Mouse (Mus musculus): Measurements from ENCODE around the gene Gpatch8.
A peak's percentile ranks its signal among the peaks of the same experiment; 100 is the strongest.

Gpatch8 gene

DNA sequence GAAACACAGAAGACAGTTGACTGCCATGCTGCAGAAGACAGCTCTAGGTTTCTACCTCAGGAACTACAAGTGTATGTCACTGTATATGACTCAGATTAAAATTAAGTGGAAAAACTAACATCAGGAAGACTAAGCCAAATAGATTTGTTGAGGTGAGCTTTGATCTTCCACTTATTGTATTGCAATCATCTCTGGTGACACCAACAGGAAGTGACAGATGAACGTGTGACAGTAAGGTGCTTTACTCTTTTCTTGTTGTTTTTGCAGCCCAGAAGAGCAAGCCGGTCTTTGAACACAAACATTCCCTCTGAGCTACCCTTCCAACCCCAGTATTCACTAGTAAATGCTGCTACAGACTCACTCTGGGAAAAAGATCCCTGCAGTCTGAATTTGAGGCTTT, 59.5 kb downstream of the Gpatch8 start:
- DNase-seq (ENCODE audit: low spot score): no peak

DNA sequence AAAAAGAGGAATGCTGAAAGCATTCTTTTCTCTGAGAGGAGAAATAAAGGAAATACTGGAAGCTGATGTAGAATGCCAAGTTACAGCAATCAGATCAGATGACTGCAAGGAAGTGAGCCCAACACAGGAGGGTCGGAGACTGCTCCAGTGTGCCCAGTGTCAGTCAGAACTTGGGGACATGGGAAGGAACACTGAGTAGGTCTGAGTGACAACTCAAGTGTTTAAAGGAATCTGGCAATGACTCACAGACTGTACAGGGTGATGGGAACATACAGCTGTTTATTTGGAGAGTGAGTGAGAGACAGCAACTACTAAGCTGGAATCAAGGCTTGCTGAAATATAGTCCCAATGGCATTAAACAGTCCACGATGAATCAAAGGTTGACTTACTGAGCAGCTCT, 60.0 kb downstream of the Gpatch8 start:
- no peak for DNase-seq (ENCODE audit: low spot score)

DNA sequence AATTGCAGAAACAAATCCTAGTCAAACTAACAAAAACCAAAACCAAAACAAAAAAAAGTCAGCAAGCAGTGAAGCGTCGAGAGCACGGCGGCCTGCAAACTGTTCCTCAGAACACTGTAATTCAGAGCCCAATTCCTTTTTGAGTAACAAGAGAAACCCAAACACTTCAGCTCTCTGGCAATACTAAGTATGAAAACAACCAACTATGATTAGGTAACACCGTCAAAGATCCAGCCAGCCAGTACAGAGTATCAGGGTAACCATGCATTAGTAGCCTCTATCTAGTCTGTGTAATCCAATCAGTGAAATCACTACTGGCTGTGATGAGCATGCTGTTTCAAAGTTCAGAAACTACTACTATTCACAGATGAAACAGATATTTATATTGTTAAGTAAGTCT, 60.5 kb downstream of the Gpatch8 start:
- no peak for DNase-seq (ENCODE audit: low spot score)

DNA sequence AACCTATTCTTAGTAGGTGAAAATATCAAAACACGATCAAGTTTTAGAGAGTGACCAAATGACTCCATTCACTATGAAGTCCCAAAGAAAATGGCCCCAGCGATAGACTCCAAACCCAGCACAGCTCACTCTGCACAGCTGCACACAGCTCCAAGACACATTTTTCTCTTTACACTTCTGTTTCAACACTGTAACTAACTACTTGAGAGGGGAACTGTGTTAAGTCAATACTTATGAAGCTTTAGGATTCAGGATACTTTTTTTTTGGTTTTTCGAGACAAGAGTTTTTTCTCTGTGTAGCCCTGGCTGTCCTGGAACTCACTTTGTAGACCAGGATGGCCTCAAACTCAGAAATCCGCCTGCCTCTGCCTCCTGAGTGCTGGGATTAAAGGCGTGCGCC, 61.1 kb downstream of the Gpatch8 start:
- no peak for DNase-seq (ENCODE audit: low spot score)

DNA sequence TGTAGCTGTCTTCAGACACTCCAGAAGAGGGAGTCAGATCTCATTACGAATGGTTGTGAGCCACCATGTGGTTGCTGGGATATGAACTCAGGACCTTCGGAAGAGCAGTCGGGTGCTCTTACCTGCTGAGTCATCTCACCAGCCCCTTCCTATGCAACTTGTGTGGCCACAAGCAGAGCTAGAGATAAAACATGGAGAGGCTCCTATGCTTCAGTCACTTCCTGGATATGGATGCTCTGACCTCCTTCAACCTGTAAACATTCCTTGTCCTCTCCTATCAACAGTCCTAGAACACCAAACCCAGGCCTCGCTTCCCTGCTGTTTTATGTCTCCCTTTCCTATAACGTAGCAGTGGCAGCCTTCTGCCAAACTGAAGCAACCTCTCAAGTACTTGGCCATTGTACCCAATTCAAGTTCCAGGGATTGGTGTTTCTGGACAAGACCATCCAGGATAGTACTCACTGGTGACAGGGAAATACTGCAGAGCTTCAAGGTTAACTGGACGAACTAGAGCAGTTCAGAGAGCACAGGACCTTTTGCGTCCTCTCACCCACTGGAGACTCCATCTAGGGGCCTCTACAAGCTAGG, 62.0 kb downstream of the Gpatch8 start:
- DNase-seq (ENCODE audit: low spot score): no peak

DNA sequence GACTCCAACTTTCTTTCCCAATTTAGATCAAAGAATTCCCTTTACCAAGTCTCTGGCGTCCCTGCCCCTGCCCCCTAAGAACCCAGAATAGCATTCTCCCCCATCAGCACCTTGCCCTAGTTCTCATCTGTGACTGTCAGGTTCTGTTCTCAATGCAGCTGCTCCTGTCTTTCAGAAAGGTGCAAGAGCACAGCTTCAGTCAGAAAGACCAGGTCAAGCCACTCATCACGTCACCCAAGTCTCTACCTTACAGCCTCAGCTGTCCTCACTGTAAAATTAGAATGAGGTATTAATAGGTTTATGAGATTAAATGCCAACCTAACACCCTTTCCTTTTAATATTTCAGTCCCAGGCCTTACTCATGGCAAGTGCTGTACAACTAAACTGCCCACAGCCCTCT, 63.0 kb downstream of the Gpatch8 start:
- DNase-seq (ENCODE audit: low spot score): no peak

DNA sequence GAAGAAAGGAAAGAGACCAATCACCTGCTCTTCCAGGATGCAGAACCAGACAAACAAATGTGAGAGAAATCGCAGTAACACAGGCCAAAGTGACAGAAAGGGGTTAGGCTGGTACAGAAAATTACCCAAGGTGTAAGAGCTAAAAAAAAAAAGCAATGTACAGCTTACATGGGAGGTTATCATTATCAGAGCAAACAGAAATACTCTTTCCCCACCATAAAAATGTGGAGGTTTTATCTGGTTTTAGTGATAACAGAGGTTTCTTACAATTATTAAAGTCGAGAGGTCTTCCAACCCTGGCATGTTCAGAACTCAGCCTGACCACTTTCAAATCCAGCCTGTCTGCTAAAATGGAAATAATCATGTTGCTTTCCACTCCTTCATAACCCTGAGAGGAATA, 68.3 kb downstream of the Gpatch8 start:
- DNase-seq (ENCODE audit: low spot score): no peak

DNA sequence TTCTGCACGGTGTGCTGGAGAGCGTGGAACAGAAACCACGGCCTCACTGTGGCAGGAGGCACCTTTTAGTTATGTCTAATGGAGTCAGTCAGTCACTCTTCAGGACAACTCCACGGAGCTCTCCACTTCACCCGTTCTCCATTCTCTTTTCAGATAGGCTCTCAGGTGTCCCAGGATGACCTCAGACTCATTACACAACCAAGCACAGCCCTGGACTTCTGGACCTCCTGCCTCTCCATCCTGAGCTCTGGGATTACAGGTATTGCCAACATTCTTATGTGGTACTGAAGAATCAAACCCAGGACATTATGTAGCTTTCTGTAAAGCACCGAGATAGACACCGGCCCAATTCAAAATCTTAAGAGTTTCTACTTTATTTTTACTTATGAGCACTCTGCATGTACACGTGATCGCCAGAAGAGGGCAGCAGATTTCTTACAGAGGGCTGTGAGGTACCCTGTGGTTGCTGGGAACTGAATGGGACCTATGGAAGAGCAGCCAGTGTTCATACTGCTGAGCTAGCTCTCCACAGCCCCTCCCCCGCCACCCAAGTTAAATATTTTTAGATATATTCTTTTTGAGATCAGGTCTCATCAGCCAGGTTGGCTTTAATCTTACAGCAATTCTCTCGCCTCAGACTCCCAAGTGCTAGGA, 69.3 kb downstream of the Gpatch8 start:
- no peak for DNase-seq (ENCODE audit: low spot score)

DNA sequence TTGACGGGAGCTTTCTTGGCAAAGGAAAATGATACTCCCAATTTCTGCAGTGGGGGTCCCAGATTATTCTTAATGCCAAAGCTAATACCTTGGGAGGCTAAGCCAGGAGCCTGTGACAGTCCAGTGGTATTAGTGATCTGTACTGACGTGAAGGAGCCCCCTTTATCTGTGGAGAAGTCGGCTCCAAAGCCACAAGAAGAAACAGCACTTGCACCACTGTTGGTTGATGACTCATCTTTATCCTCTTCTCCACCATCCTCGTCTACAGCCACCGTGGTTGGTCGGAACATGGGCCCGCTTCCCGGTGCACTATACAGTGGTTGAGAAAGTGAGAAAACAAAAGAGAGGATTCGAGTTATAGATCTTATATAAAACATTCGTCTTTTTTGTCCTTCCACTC, 74.4 kb downstream of the Gpatch8 start:
- DNase-seq (ENCODE audit: low spot score): no peak

DNA sequence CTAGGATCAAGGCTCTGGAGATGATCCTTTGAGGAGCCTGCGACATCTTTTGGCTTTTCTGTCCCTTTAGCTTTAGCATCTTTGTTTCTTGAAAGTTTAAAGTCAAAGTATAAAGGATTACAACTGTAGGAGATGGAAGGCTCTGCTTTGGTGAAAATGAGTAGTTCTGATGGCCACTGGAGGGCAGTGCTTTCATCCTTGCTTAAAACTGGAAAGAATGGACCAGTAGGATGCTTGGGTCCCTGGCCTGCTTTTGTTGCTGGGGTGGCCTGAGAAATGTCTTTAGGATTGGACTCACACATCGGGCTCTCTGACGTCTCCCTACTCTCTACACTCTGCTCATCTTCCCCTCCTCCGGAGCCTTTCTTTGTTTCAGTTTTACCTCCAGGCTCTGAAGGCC, 75.3 kb downstream of the Gpatch8 start:
- no peak for DNase-seq (ENCODE audit: low spot score)

DNA sequence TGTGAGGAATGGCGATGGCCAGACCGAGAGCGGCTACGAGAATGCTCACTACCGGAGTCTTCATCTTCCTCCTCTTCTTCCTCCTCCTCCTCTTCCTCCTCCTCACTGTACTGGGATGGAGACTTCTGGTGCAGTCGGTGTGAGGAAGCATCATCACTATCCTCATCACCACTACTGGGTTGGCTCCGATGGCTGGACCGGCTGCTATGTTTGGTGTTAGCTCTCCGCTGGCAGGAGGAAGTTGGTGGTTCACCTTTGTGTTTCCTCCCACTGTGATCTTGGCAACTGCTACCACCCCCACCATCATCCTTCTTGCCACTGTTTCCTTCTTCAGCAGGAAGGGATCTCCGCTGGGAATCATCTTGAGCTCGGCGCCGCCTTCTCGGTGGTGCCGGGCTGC, 76.1 kb downstream of the Gpatch8 start:
- no peak for DNase-seq (ENCODE audit: low spot score)

DNA sequence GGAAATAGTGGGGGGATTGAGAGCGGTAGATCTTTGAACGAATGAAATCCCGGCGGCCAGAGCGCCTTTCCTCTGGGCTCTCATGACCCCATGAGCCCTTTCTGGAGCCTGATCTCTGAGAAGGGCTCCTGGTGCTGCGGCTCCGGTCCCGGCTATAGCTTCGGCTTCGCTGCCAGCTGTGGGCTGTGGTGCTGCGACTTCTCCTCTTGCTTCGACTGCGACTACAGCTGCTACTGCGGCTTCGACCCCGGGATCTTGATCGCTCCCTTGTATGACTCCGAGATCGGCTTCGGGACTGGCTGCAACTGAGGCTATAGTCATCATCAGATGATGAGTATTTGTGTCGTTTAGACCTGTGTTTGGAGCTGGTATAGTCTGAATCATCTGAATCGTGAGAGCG, 76.6 kb downstream of the Gpatch8 start:
- no peak for DNase-seq (ENCODE audit: low spot score)

DNA sequence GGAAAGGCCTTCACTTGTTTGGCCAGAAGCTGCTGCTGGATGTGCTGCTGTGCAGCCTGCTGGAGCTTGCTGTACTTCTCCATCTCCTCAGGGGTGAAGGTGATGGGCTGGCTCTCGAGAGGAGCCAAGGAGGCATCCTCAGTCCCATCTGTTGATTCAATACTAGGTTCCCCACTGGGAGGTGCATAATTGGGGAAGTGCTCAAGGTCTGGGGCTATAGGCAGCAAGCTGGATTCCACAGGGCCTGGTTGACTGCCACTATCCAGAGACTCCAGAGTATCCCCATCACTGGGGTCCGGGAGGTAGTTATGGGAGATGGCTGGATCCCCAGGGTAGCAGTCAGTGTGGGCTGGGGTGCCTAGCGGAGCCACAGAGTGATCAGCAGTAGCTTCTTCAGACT, 77.5 kb downstream of the Gpatch8 start:
- DNase-seq (ENCODE audit: low spot score): no peak

DNA sequence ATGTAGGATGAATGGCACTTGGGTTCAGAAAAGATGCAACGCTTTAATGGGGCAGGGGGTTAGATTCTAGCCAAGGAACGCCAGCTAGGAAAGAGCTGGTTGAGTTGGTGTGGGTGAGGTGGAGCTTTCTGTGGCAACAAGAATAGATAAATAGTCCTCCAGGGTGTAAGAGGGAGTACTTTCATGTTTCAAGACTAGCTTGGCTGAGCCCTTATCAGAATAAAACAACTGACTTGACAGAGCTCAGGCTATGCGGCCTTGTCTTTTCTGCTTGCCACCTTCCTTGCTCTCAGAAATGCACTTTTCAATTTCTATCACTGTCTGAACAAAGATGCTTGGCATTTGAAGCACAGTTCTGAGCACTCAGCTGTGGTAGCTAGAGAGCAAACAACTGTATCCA, 81.2 kb downstream of the Gpatch8 start:
- DNase-seq (ENCODE audit: low spot score): no peak

DNA sequence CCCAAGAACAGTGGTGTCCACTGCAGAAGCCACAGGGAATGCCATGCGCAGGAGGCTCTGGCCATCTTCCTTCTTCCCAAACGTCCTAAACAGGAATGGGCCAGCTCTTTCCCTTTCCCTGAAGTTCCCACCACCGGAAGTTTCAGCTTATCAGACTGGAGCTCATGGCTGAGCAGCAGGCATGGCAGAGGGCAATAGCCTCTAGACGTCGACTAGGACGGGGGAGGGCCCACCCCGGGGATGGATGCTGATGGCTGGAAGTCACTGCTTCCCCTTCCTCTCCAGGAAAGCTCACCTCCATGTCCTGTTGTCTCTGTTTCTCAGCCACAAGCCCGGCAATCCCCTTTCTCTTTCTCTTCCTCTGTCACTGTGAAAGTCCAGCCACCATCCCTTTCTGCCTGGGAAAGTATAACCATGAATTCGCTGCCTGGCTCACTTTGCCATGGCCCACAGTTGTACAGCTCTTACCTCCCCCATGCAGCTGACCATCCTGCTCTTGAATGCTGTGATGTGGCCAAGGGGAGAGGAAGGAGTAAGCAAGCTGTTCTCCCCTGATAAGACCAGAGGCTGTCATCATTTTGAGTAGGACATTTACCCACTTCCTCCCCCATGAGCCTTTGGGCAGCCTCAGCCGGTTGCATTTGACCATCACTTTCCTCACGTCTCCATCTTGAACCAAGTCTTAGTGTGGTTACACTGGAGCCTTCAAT, 86.4 kb downstream of the Gpatch8 start, which contains the start of gene Itga2b:
TSS of gene Itga2b (minus strand) at position 475 of the 710 bp plus-strand sequence.
- no peak for DNase-seq (ENCODE audit: low spot score)

DNA sequence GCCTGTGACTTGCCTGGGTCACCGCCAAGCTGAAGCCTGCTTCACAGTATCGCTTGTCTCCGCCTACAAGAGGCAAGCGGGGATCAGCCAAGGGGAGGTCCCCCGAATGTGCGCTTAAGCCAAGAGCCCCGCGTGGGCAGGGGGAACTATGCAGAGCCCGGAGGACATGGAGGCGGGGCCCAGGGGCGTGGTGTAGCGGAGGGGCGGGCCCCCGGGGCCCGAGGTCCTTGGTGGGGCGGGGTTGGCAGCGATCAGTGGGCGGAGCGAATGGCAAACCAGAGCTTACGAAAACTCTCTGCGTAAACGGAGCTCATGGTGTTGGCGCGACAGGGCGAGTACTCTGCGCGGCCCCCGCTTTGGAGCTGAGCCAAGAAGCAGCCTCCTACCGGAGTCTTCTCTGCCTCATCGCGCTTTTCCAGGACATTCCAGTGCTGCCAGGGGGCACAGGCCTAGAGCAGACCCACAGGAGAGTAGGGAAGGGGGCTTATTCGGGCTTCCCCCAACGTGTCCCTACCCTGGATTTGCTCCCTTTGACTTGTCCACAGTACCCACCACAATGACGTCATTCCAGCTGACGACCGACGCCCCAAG, 89.1 kb downstream of the Gpatch8 start:
- peak; percentile 93 for DNase-seq (ENCODE audit: low spot score)

DNA sequence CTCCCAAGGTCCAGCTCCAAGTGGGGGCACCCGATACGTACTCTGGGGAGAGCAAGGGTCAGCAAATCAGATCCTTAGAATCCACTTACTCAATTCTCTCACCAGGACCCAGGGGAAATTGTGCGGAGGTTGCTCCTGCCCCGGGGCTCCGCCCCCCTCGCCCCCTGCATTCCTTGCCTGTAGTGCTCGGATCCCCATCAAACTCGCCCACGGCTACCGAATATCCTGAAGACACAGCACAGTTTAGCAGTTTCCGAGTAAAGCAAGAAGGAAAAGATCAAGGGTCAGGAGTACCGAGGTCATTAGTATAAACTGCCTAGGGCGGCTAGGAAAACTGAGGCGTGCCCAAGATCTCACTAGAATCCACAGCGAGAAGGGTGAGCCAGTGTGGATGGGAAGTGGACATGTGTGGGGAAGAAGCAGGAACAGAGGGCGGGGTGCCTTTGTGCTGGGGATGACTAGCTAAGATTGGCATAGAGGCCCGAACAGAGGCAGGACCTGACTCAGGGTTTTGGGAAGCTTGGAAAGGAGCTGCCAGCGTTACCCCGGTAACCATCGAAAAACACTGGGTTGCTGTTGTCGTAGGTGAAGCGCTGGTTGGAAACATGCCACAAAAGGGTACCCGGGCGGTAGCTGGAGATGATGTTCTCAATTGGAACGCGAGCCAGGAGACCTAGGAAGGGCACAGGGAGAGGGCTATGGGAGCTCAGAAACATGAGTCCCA, 90.3 kb downstream of the Gpatch8 start:
- peak; percentile 70 for DNase-seq (ENCODE audit: low spot score)

DNA sequence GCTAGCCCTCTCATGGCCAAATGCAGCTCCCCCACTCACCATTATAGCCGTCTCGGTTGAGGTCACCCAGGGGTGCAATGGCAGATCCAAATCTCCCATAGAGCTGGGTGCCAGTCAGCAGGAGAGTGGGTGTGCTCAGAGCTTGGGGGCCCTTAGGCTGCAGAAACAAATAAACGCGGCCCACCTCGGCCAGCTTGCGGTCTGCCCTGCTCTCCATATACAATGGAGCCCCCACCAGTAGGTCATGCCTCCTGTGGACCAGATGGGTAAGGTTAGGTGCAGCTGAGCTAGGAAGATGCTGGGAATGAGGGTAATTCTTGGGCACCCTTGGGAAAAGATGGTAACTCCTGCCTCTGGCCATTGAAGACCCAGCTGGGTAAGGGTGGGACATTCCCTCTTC, 91.3 kb downstream of the Gpatch8 start:
- no peak for DNase-seq (ENCODE audit: low spot score)

DNA sequence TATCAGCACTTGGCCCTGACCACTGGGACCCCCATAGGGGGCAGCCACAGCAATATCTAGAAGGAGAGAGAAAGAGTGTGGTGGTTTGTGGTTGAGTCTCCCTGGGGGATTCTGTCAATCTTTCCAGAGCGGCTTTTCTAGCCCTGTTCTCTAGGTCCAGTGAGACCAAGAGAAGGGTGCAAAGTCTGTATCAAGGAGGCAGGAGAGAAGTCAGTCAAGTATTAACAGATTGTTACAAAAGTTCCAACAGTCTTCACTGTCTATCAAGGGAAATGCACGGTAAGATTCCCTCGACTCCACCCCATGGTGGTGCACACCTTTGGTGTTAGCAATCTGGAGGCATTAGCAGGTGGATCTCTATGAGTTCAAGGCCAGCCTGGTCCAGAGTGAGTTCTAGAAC, 94.4 kb downstream of the Gpatch8 start:
- DNase-seq (ENCODE audit: low spot score): no peak

DNA sequence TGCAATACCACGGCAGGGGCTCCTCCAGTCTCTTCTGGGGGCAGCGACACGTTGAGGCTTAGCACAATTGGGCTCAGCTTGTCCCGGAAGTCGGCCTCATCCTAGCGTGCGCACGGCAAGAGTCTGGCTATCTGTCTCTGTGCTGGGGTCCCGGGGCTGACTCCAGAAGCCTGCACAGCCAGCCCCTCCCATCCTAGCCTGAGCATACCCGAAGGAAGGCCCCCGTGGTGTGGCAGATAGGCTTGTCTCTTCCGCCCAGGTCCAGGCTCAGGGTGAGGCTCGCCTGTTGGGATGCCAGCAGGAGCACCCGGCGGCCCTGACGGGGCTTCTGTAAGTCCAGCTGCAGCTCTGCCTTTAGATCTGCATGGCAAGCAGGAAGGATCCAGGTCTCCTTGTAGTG, 95.7 kb downstream of the Gpatch8 start:
- no peak for DNase-seq (ENCODE audit: low spot score)

DNA sequence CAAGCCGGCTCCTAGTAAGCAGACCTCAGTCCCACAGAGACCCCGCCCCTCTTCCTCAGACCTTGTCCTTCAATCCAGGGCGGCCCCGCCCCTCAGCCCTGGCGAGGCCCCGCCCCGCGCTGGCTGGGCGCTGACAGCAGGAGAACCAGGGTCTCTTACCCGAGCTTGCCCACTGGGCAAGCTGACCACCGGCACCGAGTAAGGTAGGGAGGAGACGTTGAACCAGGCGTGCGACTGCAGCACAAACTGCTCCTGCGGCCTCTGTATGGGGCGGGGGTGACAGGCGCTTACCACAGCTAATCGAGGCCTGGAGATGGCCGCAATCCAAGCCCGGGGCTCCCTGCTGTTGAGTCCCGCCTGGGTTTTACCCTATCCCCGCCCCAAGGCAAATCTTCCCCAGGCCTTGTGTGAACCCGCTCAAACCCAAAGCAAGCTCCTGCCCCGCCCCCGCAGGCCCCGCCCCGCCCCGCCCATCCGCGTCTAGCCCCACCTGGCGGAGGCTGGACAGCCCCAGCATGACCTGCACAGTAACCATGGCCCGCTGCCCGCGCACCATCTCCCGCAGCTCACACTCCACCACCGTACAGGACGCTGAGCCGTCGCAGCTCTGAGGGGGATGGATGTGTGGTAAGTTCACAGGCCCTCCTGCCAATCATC, 100.3 kb downstream of the Gpatch8 start:
- DNase-seq (ENCODE audit: low spot score): no peak

DNA sequence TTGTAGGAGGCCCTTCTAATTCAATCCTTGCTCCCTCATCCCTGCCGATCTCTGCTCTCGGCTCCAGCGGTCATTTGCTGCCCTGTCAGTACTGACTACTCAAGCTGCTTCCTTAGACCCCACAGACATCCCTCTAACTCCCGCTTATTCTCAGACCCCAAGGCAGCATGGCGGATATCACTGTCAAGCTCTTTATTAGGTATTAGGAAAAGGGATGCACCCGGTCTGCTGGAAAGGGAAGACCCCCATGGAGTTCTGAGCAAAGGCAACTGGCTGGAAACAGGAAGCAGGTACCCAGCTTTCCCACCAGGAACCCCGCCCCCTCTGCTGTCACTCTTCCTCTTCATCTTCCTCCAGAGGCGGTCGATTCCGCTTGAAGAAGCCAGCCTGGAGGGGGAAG, 103.1 kb downstream of the Gpatch8 start:
- DNase-seq (ENCODE audit: low spot score): no peak
